Mouse (Mus musculus): Measurements from ENCODE around the gene Dctn2. TPM values are rescaled to one million over a fixed set of nuclear protein-coding genes. Genes with fewer than 3 reads are reported as not detected.

Dctn2 gene
- polyA plus RNA-seq (2015; fragmentation: Nextera tagmentation; extraction: Ambion mirVana), result 179 and 189 TPM in 2 replicates

GRCm38 (mm10) chr10:127266112-127267091 is at the start of gene Dctn2:
Gene Dctn2, plus strand, starts transcription at chr10:127266368.

GRCm38 (mm10) chr10:127262548-127263398 is 3.4 kb upstream of the Dctn2 start, which contains the start of gene Kif5a:
Gene Kif5a, minus strand, starts transcription at chr10:127263348.

DNA sequence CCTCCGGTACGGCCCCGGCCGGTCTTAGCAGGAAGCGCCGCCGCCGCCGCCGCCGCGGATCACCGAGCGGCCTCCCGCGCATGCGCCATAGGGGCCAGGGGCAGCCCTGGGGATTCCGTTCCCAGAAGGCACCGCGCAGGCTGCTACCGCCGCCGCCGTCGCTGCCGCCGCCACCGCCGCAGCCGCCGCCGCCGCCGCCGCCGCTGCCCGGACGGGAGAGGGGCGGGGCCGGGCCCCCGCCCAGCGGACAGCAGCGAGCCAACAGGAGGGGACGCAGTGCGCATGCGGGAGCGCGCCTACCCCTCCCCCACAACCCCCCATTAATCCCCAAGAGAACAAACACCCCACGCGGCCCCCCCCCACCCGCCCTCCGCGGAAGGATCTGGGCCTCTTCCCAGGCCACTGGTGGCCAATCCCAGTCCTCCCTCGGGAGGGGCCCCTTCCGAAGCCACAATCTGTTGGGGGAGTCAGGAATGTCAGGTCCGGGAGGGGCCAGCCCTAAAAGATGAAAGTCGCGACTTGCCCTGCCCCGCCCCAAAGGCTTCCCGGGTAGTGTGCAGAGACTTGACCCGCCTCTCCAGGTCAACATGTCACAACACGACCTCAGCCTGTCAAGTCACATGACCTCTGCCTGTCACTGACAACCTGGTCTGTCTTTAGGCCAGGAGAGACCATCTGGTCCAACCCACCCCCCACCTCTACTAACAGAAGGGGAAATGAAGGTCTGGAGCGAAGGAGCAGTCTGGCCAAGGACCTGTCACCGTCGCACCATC is 22.8 kb downstream of the Dctn2 start, which contains the start of gene Mbd6:
TSS of gene Mbd6 (minus strand) at position 219 of the 773 bp plus-strand sequence.

GRCm38 (mm10) chr10:127311476-127312355 is 45.5 kb downstream of the Dctn2 start, which contains the start of gene Mars:
Gene Mars, minus strand, starts transcription at chr10:127311786.

DNA sequence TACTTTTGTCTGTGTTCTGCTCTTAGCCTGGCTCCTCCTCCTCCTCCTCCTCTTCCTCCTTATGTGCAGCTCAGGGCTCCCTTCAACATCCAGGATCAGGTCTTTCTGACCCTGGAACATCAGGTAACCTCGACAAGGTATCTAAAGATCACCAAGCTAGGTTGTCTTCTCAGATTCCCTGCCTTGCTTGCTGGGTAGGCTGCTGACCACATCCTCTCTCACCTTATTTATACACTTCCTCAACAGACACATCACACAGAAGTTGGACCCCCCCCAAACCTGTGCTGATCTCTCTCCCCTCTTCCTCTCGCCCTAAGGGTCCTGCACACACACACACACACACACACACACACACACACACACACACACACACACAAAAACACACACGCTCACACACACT is 55.5 kb downstream of the Dctn2 start, which contains the start of gene Arhgap9:
TSS of gene Arhgap9 (plus strand) at position 344 of the 400 bp plus-strand sequence.

Other genes starting within 250 kb of the Dctn2 start
- gene Tsfm, start 235.5 kb upstream of the Dctn2 start, polyA plus RNA-seq (2015; fragmentation: Nextera tagmentation; extraction: Ambion mirVana), result 48.6 and 93.0 TPM in 2 replicates
- 21.1 and 31.5 TPM in 2 replicates for gene Mettl1, start 225.0 kb upstream of the Dctn2 start, polyA plus RNA-seq (2015; fragmentation: Nextera tagmentation; extraction: Ambion mirVana)
- gene Eef1akmt3, start 224.9 kb upstream of the Dctn2 start, polyA plus RNA-seq (2015; fragmentation: Nextera tagmentation; extraction: Ambion mirVana), result 0.05 and 0.15 TPM in 2 replicates
- 0.25 and 0.30 TPM in 2 replicates for gene Cyp27b1, start 218.1 kb upstream of the Dctn2 start, polyA plus RNA-seq (2015; fragmentation: Nextera tagmentation; extraction: Ambion mirVana)
- gene March9, start 206.2 kb upstream of the Dctn2 start, polyA plus RNA-seq (2015; fragmentation: Nextera tagmentation; extraction: Ambion mirVana), result 0.98 and 1.1 TPM in 2 replicates
- gene Cdk4, start 202.8 kb upstream of the Dctn2 start, polyA plus RNA-seq (2015; fragmentation: Nextera tagmentation; extraction: Ambion mirVana), result 454 and 569 TPM in 2 replicates
- 127 and 168 TPM in 2 replicates for gene Tspan31, start 196.1 kb upstream of the Dctn2 start, polyA plus RNA-seq (2015; fragmentation: Nextera tagmentation; extraction: Ambion mirVana)
- 0.20 and 0.39 TPM in 2 replicates for gene Agap2, start 191.1 kb upstream of the Dctn2 start, polyA plus RNA-seq (2015; fragmentation: Nextera tagmentation; extraction: Ambion mirVana)
- 70.0 and 115 TPM in 2 replicates for gene Os9, start 145.2 kb upstream of the Dctn2 start, polyA plus RNA-seq (2015; fragmentation: Nextera tagmentation; extraction: Ambion mirVana)
- 8.3 and 11.5 TPM in 2 replicates for gene B4galnt1, start 101.1 kb upstream of the Dctn2 start, polyA plus RNA-seq (2015; fragmentation: Nextera tagmentation; extraction: Ambion mirVana)
- gene Slc26a10, start 85.7 kb upstream of the Dctn2 start, polyA plus RNA-seq (2015; fragmentation: Nextera tagmentation; extraction: Ambion mirVana), result 0.77 and 1.5 TPM in 2 replicates
- 26.9 and 37.1 TPM in 2 replicates for gene Arhgef25, start 76.3 kb upstream of the Dctn2 start, polyA plus RNA-seq (2015; fragmentation: Nextera tagmentation; extraction: Ambion mirVana)
- 71.2 and 89.3 TPM in 2 replicates for gene Dtx3, start 70.6 kb upstream of the Dctn2 start, polyA plus RNA-seq (2015; fragmentation: Nextera tagmentation; extraction: Ambion mirVana)
- gene Pip4k2c, start 54.8 kb upstream of the Dctn2 start, polyA plus RNA-seq (2015; fragmentation: Nextera tagmentation; extraction: Ambion mirVana), result 20.1 and 31.2 TPM in 2 replicates
- gene Kif5a, start 3.0 kb upstream of the Dctn2 start, polyA plus RNA-seq (2015; fragmentation: Nextera tagmentation; extraction: Ambion mirVana), result 9.4 and 28.5 TPM in 2 replicates
- 8.1 and 10.8 TPM in 2 replicates for gene Mbd6, start 22.6 kb downstream of the Dctn2 start, polyA plus RNA-seq (2015; fragmentation: Nextera tagmentation; extraction: Ambion mirVana)
- 74.6 and 97.2 TPM in 2 replicates for gene Mars, start 45.4 kb downstream of the Dctn2 start, polyA plus RNA-seq (2015; fragmentation: Nextera tagmentation; extraction: Ambion mirVana)
- gene Arhgap9, start 55.6 kb downstream of the Dctn2 start, polyA plus RNA-seq (2015; fragmentation: Nextera tagmentation; extraction: Ambion mirVana), result 4.9 and 5.0 TPM in 2 replicates
- 2.6 and 3.4 TPM in 2 replicates for gene Gli1, start 75.6 kb downstream of the Dctn2 start, polyA plus RNA-seq (2015; fragmentation: Nextera tagmentation; extraction: Ambion mirVana)
- 1.4 and 1.7 TPM in 2 replicates for gene Inhbe, start 88.0 kb downstream of the Dctn2 start, polyA plus RNA-seq (2015; fragmentation: Nextera tagmentation; extraction: Ambion mirVana)
- gene Inhbc, start 104.1 kb downstream of the Dctn2 start, polyA plus RNA-seq (2015; fragmentation: Nextera tagmentation; extraction: Ambion mirVana), result 0.46 and 0.61 TPM in 2 replicates
- 29.8 and 36.2 TPM in 2 replicates for gene R3hdm2, start 114.0 kb downstream of the Dctn2 start, polyA plus RNA-seq (2015; fragmentation: Nextera tagmentation; extraction: Ambion mirVana)
- 0.98 and 2.2 TPM in 2 replicates for gene Stac3, start 235.3 kb downstream of the Dctn2 start, polyA plus RNA-seq (2015; fragmentation: Nextera tagmentation; extraction: Ambion mirVana)
- 69.0 and 99.4 TPM in 2 replicates for gene Ndufa4l2, start 248.6 kb downstream of the Dctn2 start, polyA plus RNA-seq (2015; fragmentation: Nextera tagmentation; extraction: Ambion mirVana)